Mouse (Mus musculus): Measurements from ENCODE around the gene Xpa. TPM values are rescaled to one million over a fixed set of nuclear protein-coding genes. Genes with fewer than 3 reads are reported as not detected.

The Xpa gene
- total and polyA plus RNA-seq, 2 experiments from 2014 or later = 13.2 to 35.5 TPM

DNA sequence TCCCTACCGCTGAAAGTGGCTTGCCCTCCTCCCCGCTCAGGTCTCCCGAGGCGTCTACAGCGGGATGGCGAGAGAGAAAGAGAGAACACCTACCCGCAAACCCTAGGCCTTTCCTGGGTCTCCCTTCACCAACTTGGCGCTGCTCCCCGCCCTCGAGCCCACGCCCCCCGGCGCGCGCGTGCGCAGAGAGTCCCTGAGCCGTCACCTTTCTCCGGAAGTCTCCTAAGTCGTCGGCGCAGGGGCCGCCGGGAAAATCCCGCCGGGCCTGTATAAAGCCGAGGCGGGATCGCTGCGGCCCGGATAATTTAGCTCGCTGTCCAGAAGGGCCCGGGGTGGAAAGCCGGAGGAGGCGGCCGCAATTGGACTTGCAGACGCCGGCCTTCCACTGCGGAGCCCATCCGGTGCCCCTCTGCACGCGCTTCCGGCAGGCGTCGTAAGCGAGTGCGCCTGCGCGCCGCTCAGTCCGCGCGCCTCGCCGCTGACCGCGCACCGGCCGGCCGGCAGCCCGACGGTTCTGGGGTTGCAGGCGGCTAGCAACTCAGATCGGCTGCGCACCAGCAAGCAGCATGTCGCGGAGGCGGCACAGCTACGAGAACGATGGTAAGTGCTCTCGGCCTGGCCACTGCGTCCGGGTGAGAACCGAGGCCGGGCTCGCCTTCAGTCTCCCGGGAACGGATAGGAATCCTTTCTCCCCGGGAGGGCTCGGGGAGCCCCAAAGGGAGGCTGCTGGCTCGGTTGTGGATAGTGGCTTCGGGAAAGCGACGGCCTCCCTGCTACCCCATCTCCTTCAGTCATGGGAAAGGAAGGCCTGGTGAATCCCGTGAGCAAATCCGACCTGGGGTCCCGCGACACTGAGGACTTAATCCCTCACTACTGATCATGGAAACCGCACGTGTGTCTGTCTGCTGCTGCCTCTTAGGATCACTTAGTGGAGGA is 57.6 kb downstream of the Xpa start, which contains the start of the genes Ncbp1 and Tstd2:
Gene Ncbp1 (plus strand): TSS at position 327 of the 936 bp plus-strand sequence.
Gene Tstd2 (minus strand): TSS at position 408 of the 936 bp plus-strand sequence.
- H3K9ac ChIP-seq (replicated peaks; ENCODE audit: low read length, poor library complexity, severe bottlenecking) = peak within 1 kb of the TSS; percentile 89
- peak within 1 kb of the TSS; percentile 65 for H3K4me2 ChIP-seq (ENCODE audit: low read depth, low read length, poor library complexity, severe bottlenecking)
- H3K36me3 ChIP-seq (ENCODE audit: insufficient read depth, low read length) = peaks cover 6% of the 10 kb centered on the region
- under 1% methylated on average over 73 of the region's 90 CpGs for WGBS
- peak within 1 kb of the TSS; percentile 92 for H3K27ac ChIP-seq (ENCODE audit: low read depth, low read length)
- no peaks in the 10 kb centered on the region for H3K9me3 ChIP-seq (ENCODE audit: low read length)
- peak; percentile 90 for ATAC-seq (ENCODE audit: low FRiP score)
- peak; percentile 94 for DNase-seq (ENCODE audit: low spot score)
- H3K4me3 ChIP-seq (ENCODE audit: low read depth, low read length) = peak within 1 kb of the TSS; percentile 81
- peaks cover 15% of the 10 kb centered on the region for H3K4me1 ChIP-seq (ENCODE audit: insufficient read depth, low read length)
- no peaks in the 10 kb centered on the region for H3K27me3 ChIP-seq (ENCODE audit: insufficient read depth, low read length)
- TF ChIP-seq CTCF (IDR thresholded peaks at IDR 0.05) = no peak; the same call in 1 of the 2 replicates

DNA sequence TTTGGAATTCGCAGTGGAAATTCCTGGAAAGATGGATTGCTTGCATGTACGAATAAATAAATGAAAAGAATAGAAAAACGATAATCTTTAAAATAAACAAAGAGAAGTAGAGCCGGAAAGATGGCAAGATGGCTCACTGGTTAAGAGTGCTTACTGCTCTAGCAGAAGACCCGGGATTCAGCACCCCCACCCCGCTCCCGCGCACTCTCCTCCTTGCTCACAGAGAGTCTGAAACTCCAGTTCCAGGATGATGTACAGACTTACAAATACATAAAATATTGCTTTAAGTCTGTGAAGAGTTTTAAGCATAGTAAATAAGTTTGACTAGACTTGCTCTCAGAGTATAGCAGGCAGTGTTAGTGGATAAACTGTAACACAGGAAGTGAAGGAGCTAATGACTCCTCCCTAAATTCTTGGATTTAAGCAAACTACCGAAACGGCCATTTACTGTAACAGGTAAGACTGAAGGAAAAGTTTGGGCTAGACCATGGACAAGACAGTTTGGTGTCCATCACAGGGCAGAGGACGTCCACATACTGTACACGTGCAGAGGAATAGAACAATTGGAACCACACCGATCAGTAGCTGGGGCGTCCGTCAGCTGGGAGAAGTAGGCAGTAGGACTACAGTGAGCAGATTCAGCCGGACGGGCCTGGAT is 58.4 kb downstream of the Xpa start:
- Histone ChIP-seq H3K4me3 (ENCODE audit: low read depth, low read length) (peak overlapping the region; percentile 81), H3K27me3 (ENCODE audit: insufficient read depth, low read length) (no peaks in the 10 kb centered on the region), H3K9ac (replicated peaks; ENCODE audit: low read length, poor library complexity, severe bottlenecking) (peak overlapping the region; percentile 89), H3K36me3 (ENCODE audit: insufficient read depth, low read length) (peaks cover 11% of the 10 kb centered on the region), H3K27ac (ENCODE audit: low read depth, low read length) (peak overlapping the region; percentile 92), H3K4me2 (ENCODE audit: low read depth, low read length, poor library complexity, severe bottlenecking) (peak overlapping the region; percentile 65), H3K9me3 (ENCODE audit: low read length) (no peaks in the 10 kb centered on the region), H3K4me1 (ENCODE audit: insufficient read depth, low read length) (peaks cover 15% of the 10 kb centered on the region)
- ATAC-seq (ENCODE audit: low FRiP score) (peak; percentile 71), DNase-seq (ENCODE audit: low spot score) (peak; percentile 36)
- 9% methylated on average over 17 of the region's 17 CpGs for WGBS
- no peak for TF ChIP-seq CTCF (IDR thresholded peaks at IDR 0.05)

DNA sequence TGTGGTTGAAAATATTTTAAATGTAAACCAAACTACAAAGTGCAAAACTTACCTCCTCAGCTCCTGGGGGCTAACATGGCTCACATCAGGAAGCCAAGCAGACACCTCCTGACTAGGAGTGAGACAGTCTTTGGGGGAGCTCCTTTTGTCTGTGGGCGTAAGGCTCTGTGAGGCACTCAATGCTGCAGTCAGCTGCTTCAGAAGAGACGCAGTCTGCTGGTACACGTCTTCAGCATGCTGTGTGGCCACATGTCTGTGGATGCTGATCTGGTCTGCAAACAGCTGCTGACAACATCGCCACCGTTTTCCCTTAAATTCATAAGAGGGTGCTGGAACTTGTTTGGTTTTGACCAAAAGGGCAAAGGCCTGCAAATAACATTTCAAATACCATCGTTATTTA is 64.3 kb downstream of the Xpa start:
- no peak overlapping the region for H3K9ac ChIP-seq (replicated peaks; ENCODE audit: low read length, poor library complexity, severe bottlenecking)
- DNase-seq (ENCODE audit: low spot score) (no peak), ATAC-seq (ENCODE audit: low FRiP score) (no peak)
- WGBS = 83% methylated on average over 6 of the region's 6 CpGs
- no peak overlapping the region for H3K4me2 ChIP-seq (ENCODE audit: low read depth, low read length, poor library complexity, severe bottlenecking)
- H3K4me3 ChIP-seq (ENCODE audit: low read depth, low read length) = no peak overlapping the region
- H3K27me3 ChIP-seq (ENCODE audit: insufficient read depth, low read length) = no peaks in the 10 kb centered on the region
- peaks cover 28% of the 10 kb centered on the region for H3K36me3 ChIP-seq (ENCODE audit: insufficient read depth, low read length)
- H3K9me3 ChIP-seq (ENCODE audit: low read length) = no peaks in the 10 kb centered on the region
- H3K27ac ChIP-seq (ENCODE audit: low read depth, low read length) = no peak overlapping the region
- H3K4me1 ChIP-seq (ENCODE audit: insufficient read depth, low read length) = no peaks in the 10 kb centered on the region
- no peak for TF ChIP-seq CTCF (IDR thresholded peaks at IDR 0.05)

DNA sequence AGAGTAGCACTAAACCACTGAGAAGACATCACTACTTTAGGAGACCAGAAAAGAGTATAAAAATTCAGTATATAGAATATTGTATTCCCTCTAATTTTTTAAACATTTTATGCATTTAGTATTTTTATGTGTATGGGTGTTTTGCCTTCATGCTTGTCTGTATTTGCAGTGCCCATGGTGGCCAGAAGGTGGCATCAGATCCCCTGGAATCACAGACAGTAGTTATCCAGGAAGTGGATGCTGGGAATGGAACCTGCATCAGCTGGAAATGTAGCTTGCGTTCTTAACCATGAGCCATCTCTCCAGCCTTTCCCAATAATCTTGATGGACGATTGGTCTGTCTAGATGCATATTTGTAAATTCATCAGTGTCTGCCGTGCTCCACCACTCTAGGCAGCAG is 65.9 kb downstream of the Xpa start:
- DNase-seq (ENCODE audit: low spot score) (peak; percentile 54), ATAC-seq (ENCODE audit: low FRiP score) (no peak)
- Histone ChIP-seq H3K4me1 (ENCODE audit: insufficient read depth, low read length) (no peaks in the 10 kb centered on the region), H3K4me2 (ENCODE audit: low read depth, low read length, poor library complexity, severe bottlenecking) (no peak overlapping the region), H3K27me3 (ENCODE audit: insufficient read depth, low read length) (no peaks in the 10 kb centered on the region), H3K9ac (replicated peaks; ENCODE audit: low read length, poor library complexity, severe bottlenecking) (no peak overlapping the region), H3K36me3 (ENCODE audit: insufficient read depth, low read length) (peaks cover 35% of the 10 kb centered on the region), H3K4me3 (ENCODE audit: low read depth, low read length) (no peak overlapping the region), H3K27ac (ENCODE audit: low read depth, low read length) (no peak overlapping the region), H3K9me3 (ENCODE audit: low read length) (no peaks in the 10 kb centered on the region)
- TF ChIP-seq CTCF (IDR thresholded peaks at IDR 0.05) = peak; percentile 81
- 72% methylated on average over 3 of the region's 3 CpGs for WGBS

DNA sequence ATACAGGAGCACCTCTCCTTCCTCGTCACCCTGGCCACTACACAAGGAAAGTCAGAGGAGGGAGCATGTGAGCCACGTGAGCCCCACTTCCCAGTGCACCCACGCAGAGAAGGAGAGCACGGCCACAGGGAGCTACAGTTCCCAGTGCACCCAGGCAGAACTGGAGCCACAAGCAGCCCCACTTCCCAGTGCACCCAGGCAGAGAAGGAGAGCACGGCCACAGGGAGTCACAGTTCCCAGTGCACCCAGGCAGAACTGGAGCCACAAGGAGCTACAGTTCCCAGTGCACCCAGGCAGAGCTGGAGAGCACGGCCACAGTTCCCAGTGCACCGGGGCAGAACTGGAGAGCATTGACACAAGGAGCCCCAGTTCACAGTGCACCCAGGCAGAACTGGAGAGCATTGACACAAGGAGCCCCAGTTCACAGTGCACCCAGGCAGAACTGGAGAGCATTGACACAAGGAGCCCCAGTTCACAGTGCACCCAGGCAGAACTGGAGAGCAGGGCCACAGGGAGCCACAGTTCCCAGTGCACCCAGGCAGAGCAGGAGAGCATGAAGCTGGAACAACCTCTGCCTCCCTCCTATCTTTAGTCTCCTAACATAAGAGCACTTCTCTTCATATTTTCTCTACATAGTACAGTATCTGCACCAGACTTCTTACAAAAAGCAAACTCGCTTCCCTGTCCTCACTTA is 66.7 kb downstream of the Xpa start:
- Histone ChIP-seq H3K9ac (replicated peaks; ENCODE audit: low read length, poor library complexity, severe bottlenecking) (no peak overlapping the region), H3K36me3 (ENCODE audit: insufficient read depth, low read length) (peaks cover 35% of the 10 kb centered on the region), H3K9me3 (ENCODE audit: low read length) (no peaks in the 10 kb centered on the region), H3K4me2 (ENCODE audit: low read depth, low read length, poor library complexity, severe bottlenecking) (no peak overlapping the region), H3K27ac (ENCODE audit: low read depth, low read length) (no peak overlapping the region), H3K4me1 (ENCODE audit: insufficient read depth, low read length) (no peaks in the 10 kb centered on the region), H3K4me3 (ENCODE audit: low read depth, low read length) (no peak overlapping the region), H3K27me3 (ENCODE audit: insufficient read depth, low read length) (no peaks in the 10 kb centered on the region)
- no peak for DNase-seq (ENCODE audit: low spot score)
- no peak for TF ChIP-seq CTCF (IDR thresholded peaks at IDR 0.05)
- no peak for ATAC-seq (ENCODE audit: low FRiP score)
- WGBS = 78% methylated on average over 8 of the region's 8 CpGs
